Mouse (Mus musculus) Muller cell, postnatal 12 days (primary cell): ENCODE data around the gene Cmtm1.
"Not testable (repeated sequence)": the region's sequence is repeated elsewhere in the genome, so short reads cannot be mapped to it uniquely, and the experiment has no call there.

Experiments used
- DNase-seq: peaks from one replicate; pipeline ENCODE4 v3.0.0-alpha.2; 2015; ENCODE audit errors: inconsistent ontology term

Gene Cmtm1

DNA sequence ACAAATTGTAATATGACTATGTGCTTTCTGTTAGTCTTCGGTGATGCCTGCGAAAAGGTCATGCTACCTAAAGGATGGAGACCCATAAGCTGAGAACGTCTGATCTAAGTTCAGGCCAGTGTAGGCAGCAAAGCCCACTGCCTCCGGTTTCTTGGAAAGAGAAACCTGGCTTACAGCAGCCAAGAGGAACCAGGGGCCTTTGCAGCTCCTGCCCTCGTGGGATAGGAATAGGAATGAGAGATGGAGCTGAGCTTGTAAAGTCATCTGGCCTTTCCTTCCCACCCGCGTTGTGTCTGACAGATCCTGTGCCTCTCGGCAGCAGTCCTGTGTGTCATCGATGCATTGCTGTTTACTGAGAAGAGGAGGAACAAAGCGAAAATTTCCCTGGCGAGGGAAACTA lies 11.3 kb upstream of the Cmtm1 start, which contains the start of gene Gm11020:
TSS of gene Gm11020 (plus strand) at position 301 of the 400 bp plus-strand sequence.
- not testable (repeated sequence) for DNase-seq

DNA sequence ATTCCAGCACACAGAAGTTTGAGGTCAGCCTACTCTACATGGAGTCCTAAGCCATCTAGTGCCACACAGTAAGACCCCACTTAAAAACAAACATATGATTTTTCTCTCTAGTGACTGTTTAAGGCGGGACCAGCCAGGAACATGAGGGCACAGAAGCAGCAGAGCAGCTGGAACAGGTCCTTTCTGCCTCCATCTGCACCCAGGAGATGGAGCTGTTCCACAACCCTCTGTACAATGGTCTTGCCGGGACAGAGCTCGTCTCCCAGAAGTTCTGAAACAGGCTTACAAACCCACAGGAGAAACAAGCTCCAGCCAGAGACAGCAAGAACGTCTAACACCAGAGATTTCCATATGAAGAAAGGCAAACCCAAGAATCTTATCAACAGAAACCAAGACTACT lies 3.4 kb upstream of the Cmtm1 start:
- DNase-seq = no peak

DNA sequence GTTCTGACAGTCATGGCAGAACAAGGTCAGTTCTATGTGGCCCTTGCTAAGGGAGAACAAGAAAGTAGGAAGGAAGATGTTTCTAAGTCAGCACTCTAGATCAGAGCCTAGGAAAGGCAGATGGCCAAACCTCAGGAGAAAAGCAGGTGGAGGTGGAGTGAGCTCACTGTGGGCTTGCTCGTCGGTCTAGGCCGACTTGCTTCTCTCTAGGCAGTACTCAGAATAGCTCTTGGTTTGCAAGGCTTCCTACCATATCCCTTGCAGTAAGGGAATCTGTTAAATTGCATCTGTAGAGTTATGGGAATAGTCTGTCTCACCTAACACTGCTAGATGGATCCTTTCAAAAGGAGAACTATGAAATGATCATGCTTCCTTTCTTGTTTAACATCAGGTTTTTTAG lies 2.1 kb upstream of the Cmtm1 start:
- not testable (repeated sequence) for DNase-seq

DNA sequence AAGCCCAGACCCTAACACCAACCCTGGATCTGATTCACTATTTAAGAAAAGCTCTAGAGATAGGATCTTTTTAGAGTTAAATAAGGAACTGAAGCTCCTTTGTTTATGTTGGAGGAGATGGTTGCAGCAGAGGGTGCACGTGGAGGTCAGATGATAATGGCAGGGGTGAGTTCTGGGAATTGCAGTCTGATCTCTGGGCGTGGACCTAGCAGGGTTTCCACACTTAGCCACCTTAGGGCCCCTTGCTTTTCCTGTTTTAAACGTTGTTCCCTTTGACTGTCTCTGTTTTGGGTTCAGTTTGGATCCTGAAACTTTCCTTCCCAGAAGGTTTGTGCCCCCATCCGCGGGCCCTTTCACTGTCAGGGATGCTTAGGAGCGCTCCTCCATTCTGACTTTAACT lies 1.6 kb downstream of the Cmtm1 start:
- DNase-seq = not testable (repeated sequence)

DNA sequence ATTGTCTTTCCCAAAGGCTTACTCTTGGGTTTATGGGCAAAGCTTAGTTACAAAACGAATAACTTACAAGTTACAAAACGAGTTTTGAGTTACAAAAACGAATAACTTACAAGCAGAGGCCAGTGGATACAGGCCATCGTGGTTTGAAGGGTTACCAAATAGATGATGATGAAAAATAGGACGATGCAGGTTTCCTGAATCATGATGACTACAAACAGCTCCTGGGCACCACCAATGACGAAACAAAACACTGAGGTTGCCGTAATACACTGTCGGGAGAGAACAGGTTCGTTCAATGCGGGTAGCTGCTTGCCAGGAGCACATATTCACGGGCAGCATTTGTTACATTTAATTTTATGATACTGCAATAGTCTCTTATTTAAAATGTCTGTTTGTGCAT lies 5.0 kb downstream of the Cmtm1 start:
- no peak for DNase-seq

DNA sequence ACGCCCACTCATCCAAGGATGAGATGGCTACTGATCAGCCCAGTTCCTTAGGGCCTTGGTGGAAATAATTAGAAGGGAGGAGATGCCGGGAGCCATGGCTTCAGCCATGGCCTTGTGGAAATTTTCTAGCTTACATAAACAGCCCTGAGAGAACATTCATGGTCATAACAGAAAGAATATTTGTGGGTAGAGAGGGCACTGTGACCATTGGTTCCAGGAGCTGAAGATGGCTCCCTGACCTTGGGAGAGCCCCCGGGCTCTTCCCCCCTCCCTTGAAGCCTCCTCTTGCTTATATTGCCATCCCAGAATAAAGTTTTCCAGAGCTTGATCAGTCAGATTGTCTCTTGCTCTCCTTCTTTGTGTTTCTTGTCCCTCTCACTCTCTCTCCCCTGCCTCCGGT lies 7.4 kb downstream of the Cmtm1 start:
- DNase-seq = not testable (repeated sequence)

DNA sequence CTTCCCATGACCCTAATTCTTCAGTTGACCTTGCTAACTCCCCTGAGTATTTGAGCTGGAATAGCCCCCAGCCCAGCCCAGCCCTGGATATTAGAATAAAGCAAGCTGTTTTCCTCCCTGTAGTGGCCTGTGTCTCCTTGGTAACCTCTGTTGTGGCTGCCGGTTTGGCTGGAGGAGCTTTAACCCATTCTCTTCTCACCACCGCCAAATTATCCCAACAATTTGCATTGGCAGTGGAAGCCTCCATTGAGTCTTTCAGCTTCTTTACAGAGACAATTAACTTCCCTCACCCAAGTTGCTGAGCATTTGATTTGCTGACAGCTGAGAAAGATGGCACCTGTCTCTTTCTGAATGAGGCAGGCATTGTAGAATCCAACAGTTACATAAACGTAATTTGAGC lies 8.4 kb downstream of the Cmtm1 start:
- DNase-seq = peak; percentile 84

DNA sequence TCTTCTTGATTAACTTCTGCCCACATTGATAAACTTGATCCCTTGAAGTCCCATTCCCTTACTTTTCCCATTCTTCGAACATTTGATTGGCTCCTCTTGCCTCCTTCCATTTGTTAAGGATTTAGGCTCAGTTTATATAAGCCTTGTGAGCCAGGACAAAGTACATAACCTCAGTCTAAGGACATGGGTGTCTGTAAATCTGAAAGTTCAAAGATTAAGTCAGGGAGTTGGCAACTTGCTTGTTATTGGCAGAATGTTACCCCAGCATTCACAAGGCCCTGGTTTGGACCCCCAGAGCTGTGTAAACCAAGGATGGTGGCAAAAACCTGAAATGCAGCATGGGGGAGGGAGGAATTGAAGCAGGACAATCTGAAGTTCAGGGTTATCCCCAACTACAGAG lies 15.5 kb downstream of the Cmtm1 start:
- no peak for DNase-seq

DNA sequence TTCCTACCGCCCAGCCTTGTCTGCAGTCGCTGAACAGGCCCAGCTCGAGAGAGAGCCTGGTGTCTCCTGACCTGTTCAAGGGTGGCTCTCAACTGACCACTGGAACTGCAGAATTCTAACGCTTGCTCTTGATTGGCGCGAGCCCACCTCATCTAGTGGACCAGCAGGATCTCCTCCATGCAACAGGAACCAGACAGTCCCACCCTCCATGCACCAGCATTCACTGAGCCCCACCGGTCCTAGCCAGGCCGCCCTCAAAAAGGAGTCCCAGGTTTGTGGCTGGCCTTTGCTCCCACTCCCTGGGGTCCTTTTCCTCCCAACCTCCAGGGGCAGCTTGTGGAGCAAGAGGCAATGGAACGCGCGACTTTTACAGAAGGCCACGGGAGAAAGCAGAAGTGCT lies 16.9 kb downstream of the Cmtm1 start, which contains the start of gene Cmtm2a:
TSS of gene Cmtm2a (minus strand) at position 101 of the 400 bp plus-strand sequence.
- not testable (repeated sequence) for DNase-seq

DNA sequence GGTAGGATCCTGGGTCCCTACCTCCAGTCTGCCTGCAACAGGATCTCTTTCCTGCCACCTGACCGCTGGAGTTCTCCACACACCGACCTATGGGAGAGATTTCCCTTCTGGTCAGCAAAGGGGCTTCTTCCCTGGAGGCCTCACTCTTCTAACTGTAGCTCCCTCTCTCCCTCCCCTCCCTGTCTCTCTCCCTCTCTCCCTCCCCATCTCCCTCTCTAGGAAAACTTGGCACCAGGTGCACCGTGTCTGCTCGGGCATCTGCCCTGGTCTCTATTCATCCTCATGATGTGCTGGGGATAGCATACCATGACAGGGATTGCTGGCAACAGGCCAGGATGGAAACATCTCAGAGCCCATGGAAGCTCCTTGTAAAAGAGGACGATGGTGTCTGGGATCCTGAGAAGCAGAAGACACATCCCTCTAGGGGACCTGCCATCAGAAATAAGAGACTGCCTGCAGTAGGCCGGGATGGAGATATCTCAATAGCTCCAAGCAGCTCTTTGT lies 41.0 kb downstream of the Cmtm1 start:
- no peak for DNase-seq

DNA sequence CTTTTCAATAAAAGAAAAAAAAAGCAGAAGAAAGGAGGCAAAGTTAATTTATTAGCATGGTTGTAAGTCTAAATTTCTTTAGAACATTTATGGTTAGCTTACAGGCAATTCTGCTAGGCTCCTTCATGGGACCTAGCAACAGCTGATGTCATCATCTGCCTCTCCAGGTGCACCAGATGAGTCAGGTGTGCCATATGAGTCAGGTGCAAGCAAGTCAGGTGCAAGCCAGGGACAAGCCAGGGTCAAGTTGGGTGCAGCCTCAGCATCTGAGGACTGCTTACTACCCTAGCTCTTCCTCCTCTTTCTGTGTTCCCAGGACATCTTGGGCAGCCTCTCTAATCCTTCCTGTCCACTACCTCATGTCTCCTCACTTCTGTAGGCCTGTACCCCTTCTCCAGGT lies 41.6 kb downstream of the Cmtm1 start:
- DNase-seq = no peak

DNA sequence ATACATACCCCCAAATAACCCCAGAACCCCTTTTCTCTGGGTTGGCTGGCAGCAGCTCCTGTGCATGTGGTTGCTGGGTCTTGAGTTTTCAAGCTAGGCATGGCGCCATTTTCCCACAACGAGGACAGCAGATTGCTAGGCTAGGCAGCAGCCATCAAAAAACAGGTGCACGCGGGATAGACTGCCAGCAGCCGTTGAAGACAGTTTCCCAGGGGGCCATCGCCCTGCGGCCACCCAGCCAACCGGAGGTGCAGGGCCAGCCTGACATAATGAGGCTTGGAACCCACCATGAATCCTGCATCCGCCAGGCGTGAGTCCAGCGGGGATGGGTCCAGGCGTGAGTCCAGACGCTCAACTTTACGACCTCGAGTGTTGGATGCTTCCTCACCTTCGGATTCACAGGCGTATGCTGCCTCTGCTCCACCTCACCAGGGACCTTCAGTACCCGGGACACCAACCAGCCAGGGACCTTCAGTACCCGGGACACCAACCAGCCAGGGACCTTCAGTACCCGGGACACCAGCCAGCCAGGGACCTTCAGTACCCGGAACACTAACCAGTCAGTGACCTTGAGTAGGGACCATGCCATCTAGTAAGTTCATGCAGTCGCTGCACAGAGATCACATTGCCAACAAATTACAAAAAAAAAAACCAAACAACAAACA lies 45.5 kb downstream of the Cmtm1 start:
- DNase-seq = not testable (repeated sequence)

DNA sequence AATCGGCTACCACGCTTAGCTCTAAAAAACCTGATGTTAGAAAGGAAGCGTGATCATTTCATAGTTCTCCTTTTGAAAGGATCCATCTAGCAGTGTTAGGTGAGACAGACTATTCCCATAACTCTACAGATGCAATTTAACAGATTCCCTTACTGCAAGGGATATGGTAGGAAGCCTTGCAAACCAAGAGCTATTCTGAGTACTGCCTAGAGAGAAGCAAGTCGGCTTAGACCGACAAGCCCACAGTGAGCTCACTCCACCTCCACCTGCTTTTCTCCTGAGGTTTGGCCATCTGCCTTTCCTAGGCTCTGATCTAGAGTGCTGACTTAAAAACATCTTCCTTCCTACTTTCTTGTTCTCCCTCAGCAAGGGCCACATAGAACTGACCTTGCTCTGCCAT lies 48.1 kb downstream of the Cmtm1 start:
- DNase-seq = not testable (repeated sequence)

DNA sequence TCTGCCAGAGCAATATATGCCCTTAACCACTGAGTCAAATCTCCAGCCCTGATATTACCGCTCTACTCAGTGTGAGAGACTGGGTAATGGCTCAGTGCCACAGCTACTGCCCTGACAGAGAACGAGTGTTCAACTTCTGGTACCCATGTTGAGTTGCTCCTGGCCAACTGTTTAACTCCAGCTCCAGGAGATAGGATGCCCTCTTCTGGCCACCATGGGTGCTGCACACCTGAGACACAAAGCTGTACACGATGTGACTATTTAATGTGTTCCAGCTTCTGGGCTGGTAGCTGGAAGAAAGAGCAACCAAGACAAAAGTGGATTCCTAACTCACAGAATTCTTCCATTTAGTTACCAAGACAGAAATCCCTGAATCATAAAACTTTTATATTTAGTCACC lies 56.9 kb downstream of the Cmtm1 start:
- DNase-seq = no peak

DNA sequence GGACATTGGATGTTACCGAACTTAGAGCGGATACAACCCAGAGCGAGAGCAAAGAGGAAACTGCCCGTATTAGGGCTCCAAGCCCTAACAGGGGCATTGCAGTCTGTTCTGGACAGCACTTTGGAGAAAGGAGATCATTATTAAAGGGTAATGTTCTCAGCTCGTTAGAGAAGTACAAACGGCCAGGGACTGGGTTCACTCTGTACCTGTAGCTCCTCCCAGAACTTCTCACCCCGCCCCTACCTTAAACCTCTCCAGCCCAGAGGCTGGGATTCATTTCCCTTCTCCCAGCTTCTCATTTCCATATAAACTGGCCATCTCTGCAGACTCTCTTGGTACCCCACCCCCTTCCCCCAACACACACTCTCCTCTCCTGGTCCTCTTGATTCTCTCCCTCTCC lies 58.5 kb downstream of the Cmtm1 start:
- DNase-seq = no peak

DNA sequence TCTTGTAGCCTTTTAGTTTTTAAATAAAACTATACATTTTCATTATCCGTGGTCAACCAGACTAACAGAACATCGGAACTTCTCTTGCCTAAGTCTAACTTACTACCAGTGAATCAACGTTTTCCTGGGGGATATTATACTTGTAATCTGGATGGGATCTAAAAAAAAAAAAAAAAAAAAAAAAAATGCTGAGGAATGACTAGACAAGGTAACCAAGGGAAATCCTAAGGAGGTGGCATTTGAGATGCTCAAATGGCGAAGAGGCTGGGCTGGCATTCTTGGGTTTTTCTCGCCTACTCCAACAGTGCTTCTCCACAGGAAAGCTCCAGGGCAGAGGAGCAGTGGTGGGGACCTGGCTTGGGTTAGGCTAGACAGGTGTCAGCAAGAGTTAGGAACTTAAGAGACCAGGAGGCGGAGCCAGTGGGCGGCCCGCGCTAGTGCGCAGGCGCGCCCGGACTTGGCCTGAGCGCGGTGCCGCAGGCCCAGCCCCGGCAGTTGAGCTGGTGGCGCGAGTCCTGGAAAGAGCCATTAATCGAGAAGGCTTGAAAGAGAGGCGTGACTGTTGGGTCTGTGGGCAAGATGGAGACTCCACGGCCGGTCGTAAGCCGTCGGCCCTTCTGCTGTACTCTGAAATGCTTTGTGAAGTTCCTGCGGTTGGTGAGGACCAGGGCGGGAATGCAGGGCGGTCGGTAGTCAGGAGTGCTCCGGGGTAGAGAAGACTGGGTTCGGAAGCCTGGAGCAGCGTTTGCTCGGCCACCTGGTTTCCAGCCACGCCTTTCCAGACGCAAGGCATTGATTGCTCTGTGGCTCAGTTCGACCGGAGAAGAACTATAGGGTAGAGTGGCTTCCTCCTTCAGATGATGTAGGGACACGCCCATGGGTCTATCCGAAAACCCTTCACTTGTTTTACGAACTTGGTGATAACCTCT lies 59.2 kb downstream of the Cmtm1 start, which contains the start of gene Cklf:
TSS of gene Cklf (plus strand) at position 423 of the 929 bp plus-strand sequence.
- peak; percentile 95 for DNase-seq

DNA sequence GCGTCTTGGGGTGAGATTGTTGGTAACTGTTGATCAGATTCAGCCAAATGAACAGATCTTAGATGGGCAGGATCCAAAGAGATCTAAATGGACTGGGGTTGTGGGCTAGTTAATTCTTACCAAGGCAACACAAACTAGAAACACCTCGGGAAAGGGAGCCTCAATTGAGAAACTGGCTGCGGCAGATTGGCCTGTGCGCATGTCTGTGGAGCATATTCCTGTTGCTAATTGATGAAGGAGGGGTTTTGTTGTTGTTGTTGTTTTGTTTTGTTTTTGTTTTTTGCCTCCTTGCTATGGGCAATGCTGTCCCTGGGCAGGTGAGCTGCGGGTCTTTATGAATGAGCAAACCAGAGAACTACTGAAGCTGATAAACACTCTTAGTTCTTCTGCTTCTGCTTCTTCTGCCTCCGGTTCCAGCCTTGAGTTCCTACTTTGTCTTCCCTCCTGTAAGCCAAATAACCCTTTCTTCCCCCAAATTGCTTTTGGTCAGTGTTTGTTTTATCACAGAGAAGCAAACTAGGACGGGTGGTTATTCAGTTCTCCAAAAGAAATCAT lies 60.4 kb downstream of the Cmtm1 start:
- no peak for DNase-seq

DNA sequence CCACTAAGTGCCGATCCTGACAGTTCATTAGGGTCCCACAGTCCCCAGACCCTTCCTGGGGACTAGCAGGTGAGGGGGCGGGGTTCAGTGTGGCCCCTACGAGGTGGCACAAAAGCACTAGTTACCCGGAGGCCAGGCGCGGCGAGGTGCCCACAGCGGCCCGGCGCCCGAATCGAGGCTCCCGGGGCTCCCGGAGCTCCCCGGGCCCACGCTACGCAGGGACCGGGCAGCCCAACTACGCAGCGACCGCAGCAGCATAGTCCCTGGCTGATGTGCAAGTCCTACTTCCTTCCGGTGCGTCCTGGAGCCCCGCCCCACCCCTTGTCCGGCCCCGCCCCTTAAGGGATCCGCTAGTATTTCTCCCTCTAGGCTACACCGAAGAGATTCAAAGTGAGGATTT lies 61.7 kb downstream of the Cmtm1 start, which contains the start of gene Tk2:
TSS of gene Tk2 (minus strand) at position 283 of the 400 bp plus-strand sequence.
- DNase-seq = peak; percentile 87

DNA sequence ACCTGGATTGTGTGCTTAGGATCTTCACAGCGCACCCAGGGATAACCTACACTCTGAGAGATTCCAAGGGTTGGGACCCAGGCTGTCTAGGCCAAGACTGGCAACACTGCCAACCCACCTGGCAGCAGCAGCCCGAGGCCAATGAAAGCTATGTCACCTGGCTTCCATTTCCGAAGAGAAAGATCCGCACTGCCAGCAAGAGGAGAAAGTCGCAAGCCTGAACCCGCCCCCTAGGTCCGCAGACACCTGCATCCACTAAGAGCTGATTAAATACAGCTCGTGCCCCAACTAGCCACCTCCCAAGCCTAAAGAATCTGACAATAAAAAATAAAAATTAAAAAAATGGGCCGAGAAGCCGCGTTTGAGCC lies 62.1 kb downstream of the Cmtm1 start:
- peak; percentile 3 for DNase-seq

DNA sequence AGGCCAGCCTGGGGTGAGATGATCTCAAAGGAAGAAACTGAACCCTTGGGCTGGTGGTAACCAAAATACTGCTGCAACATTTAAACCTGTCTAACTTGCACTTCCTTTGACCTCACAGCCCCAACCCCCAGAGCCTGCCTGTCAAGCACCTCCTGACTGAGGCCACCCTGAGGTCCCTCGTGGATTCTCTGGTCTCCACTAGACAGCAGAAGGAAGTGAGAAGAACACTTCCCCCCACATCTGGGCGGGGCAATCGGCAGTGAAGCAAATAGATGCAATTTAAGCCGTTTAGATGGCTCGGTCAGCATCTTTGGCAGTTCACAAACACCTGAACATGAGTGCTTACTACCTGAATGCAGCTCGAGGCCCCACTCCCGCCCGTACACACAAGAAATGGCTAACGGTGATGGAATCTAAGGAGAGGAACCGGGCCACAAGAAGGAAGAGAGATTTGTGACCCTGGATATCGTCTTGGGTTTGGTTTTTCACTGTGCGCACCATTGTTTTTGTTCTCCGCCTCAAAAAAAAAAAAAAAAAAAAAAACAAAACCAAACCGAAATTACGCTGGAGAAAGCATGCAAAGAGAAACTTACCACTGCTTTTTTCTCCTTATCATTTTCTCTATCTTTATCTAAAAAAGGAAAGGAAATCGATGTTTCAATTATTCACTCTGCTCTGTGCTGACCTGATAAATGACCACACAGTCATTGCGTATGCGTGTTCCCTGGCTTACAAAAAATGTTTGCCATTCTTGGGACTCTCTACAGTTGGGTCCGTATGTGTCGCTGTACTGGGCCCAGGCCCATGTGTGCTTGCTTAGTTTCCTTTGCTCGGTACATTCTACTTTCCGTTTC lies 62.7 kb downstream of the Cmtm1 start:
- no peak for DNase-seq

DNA sequence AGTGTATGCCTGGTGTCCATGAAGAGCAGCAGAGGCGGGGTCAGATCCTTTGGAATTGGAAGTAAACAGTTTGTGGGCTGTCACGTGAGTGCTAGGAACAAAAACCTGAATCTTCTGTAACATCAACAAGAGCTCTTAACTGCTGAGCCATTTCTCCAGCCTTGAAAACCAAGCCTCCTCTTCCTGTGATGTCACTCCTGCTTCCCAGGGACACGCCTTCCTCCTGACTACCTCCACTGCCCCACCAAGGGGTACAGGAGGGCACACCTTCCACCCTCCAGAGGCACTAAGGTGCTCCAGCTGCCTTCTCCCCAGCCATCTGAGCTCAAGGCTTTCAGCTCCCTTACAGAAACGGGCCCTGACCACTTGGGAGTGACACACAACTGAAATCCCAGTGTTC lies 63.3 kb downstream of the Cmtm1 start:
- DNase-seq = no peak
